Mouse (Mus musculus) neural tube, embryonic 11.5 days (tissue): ENCODE measurements around the gene Zbtb7a. TPM values are rescaled to one million over a fixed set of nuclear protein-coding genes. Genes with fewer than 3 reads are reported as not detected.

Experiments
- ATAC-seq: fragments of 200-750 bp; cut with Nextera tagmentation; 2 replicates; pipeline ENCODE4 v1.8.0; 2017; ENCODE audit warnings: moderate number of reproducible peaks, mild to moderate bottlenecking, moderate TSS enrichment, moderate library complexity; ENCODE audit not compliant: insufficient read depth, low FRiP score, low TSS enrichment
- DNase-seq: peaks from one replicate; pipeline ENCODE4 v3.0.0-alpha.2; 2015; ENCODE audit warnings: low spot score
- H3K27ac ChIP-seq: fragments of 300-500 bp; sonication (generic); 2 replicates; pipeline ENCODE4 v1.5.1; 2014; ENCODE audit warnings: low read depth, mild to moderate bottlenecking, low read length
- H3K27me3 ChIP-seq: fragments of 300-500 bp; sonication (generic); 2 replicates; pipeline ENCODE4 v1.6.1; 2014; ENCODE audit warnings: mild to moderate bottlenecking, low read length, mixed read lengths; ENCODE audit not compliant: control insufficient read depth, insufficient read depth
- H3K36me3 ChIP-seq: fragments of 300-500 bp; sonication (generic); 2 replicates; pipeline ENCODE4 v1.6.1; 2014; ENCODE audit warnings: mild to moderate bottlenecking, low read length, moderate library complexity, mixed read lengths; ENCODE audit not compliant: control insufficient read depth, insufficient read depth
- H3K4me1 ChIP-seq: fragments of 300-500 bp; sonication (generic); 2 replicates; pipeline ENCODE4 v1.6.1; 2014; ENCODE audit warnings: low read length, mixed read lengths; ENCODE audit not compliant: control insufficient read depth, insufficient read depth
- H3K4me2 ChIP-seq: fragments of 300-500 bp; sonication (generic); 2 replicates; pipeline ENCODE4 v1.6.1; 2014; ENCODE audit warnings: low read depth, mild to moderate bottlenecking, moderate library complexity
- H3K4me3 ChIP-seq: fragments of 300-500 bp; sonication (generic); 2 replicates; pipeline ENCODE4 v1.5.1; 2014; ENCODE audit warnings: low read depth, low read length
- H3K9ac ChIP-seq: fragments of 300-500 bp; sonication (generic); 2 replicates; pipeline ENCODE4 v1.6.1; 2014; ENCODE audit warnings: mild to moderate bottlenecking, low read length
- H3K9me3 ChIP-seq: fragments of 300-500 bp; sonication (generic); 2 replicates; pipeline ENCODE4 v1.6.1; 2016; ENCODE audit warnings: low read length; ENCODE audit not compliant: control insufficient read depth
- WGBS: fragments of 180-500 bp; shearing (Covaris S2); extraction: QIAGEN DNeasy Blood & Tissue Kit; methylation state at CpG from one replicate; pipeline ENCODE4 v1.1.7; 2014; 5-methylcytosine and 5-hydroxymethylcytosine counted together
- polyA plus RNA-seq: library from polyadenylated mRNA; unstranded; fragments of >200 nt; fragmentation: Nextera tagmentation; extraction: Ambion mirVana; gene quantifications from 2 replicates; pipeline ENCODE4 v1.2.1, GENCODE M21; 2014

Zbtb7a gene
- polyA plus RNA-seq, 1 experiment from 2014 or later = 8.8 TPM

DNA sequence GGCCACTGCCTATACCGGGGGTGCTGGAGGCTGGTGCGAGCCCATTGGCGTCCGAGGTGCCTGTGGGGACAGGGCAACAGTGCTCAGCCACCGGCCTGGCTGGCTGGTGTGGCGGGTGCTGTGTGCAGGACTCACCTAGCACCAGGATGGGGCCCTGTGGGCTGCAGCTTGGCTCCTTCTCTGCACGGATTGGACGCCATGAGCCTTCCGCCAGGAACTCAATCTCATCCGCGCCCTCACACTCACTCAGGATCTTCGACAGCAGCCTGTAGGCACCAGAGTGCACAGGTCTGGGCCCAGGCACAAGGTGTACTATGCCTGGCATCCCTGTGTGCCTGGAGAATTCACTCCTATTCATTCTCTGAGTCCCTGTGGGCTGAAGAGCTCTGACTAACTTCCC is 19.3 kb downstream of the Zbtb7a start:
- ATAC-seq = no peak
- no peak overlapping the region for H3K4me2 ChIP-seq
- no peaks in the 10 kb centered on the region for H3K9me3 ChIP-seq
- H3K27me3 ChIP-seq = no peaks in the 10 kb centered on the region
- peaks cover 44% of the 10 kb centered on the region for H3K36me3 ChIP-seq
- no peak for DNase-seq
- H3K27ac ChIP-seq = no peak overlapping the region
- H3K4me1 ChIP-seq = no peaks in the 10 kb centered on the region
- H3K4me3 ChIP-seq = no peak overlapping the region
- WGBS = 95% methylated on average over 12 of the region's 12 CpGs
- H3K9ac ChIP-seq = no peak overlapping the region

DNA sequence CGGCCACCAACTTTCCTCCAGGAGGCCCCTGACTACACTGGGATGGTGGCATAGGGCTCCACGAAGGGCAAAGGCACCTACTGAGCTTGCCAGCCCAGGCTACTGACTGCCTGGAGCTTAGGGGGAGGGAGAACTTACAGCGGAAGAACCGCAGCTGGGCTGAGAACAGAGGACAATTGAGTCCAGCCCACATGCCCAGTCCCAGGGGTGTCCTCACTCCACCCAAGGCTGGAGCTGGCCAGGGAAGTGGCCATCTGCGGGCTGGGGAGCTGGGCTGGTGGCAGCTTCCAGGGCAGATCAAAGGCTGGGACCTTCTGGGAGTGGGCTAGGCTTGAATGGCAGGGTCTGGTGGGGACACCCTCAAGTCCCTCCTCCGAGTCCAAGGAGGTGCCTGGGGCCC is 19.7 kb downstream of the Zbtb7a start:
- ATAC-seq (no peak), DNase-seq (no peak)
- 81% methylated on average over 6 of the region's 6 CpGs for WGBS
- Histone ChIP-seq H3K9ac (no peak overlapping the region), H3K36me3 (peaks cover 44% of the 10 kb centered on the region), H3K27me3 (no peaks in the 10 kb centered on the region), H3K27ac (no peak overlapping the region), H3K4me3 (no peak overlapping the region), H3K4me2 (no peak overlapping the region), H3K4me1 (no peaks in the 10 kb centered on the region), H3K9me3 (no peaks in the 10 kb centered on the region)

DNA sequence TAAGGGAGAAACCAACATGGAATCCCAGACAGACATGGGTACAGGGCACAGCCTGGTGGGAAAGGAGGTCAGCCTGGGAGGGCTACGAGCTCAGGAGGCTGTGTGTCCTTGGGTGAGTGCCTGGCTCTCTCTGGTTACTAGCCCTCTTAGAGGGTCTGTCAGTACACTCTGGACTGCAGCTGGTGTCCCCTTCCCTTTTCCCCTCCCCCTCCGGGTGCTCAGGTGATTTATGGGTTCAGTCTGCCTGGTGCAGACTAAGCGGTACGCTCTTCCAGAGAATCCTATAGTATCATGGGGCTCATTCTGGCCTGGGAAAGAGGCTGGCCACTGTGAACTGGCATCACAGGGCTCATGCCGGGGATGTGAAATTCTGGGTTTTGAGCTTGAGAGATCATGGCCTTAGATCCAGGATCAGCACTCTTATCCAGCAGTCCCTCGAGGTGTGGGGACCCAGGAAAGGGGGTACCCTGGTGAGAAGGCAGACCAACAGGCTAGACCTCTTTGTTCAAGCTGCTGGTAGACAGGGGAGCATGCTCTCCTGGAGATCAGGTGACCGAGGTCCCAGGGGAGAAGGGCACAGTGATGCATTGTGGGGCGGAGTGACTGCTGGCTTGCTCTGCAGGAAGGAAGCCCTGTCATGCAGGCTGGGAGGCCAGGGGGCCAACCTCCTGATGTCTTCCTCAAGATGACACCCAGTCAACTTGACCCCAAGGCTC is 26.7 kb downstream of the Zbtb7a start:
- 65% methylated on average over 8 of the region's 8 CpGs for WGBS
- H3K9ac ChIP-seq = no peak overlapping the region; the same call in 1 of the 2 replicates
- peaks cover 14% of the 10 kb centered on the region for H3K4me1 ChIP-seq
- H3K27ac ChIP-seq = peak overlapping the region; percentile 85
- peak overlapping the region; percentile 21 for H3K4me2 ChIP-seq
- ATAC-seq = peak; percentile 76
- H3K9me3 ChIP-seq = no peaks in the 10 kb centered on the region
- H3K4me3 ChIP-seq = no peak overlapping the region
- peak; percentile 47 for DNase-seq
- H3K27me3 ChIP-seq = no peaks in the 10 kb centered on the region
- H3K36me3 ChIP-seq = peaks cover 21% of the 10 kb centered on the region

DNA sequence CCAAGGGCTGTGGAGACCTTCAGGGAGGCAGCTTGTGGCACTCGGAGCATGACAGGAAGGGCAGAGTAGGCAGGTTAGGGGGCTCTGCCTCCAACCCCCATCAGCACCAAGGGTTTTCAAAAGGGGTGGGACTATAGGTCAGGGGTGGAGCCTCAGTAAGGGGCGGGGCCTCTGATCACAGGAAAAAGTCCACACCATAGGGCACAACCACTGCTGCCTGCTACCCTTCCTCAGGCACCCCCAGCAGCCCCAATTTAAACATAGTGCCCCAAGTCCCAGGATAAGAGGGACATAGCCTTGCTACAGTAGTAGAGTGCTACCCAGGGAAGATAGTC is 27.3 kb downstream of the Zbtb7a start:
- Histone ChIP-seq H3K27ac (peak overlapping the region; percentile 85), H3K9ac (no peak overlapping the region; the same call in 1 of the 2 replicates), H3K4me1 (peaks cover 17% of the 10 kb centered on the region), H3K4me2 (peak overlapping the region; percentile 21; the same call in 1 of the 2 replicates), H3K9me3 (no peaks in the 10 kb centered on the region), H3K36me3 (peaks cover 16% of the 10 kb centered on the region), H3K27me3 (no peaks in the 10 kb centered on the region), H3K4me3 (no peak overlapping the region)
- ATAC-seq (peak; percentile 15; the same call in 1 of the 2 replicates), DNase-seq (no peak)
- 64% methylated on average over 2 of the region's 2 CpGs for WGBS

DNA sequence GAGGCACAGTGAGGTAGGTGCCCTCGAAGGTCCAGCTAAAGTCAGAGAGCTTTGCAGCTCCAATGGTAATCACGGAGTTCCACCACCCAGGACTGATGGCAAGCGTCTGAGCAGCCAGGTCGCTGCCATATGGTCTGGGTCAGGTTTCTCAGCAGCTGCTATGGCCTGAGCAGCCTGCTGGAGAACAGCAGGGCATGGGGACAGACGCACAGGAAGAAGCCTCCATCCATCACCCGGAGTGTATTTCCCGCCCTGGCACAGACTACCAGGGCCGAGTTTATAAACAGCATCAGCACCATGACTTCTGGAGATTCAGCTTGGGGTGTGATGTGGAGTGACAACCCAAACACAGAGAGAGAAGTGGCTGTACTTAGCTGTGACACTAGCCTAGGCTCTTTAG is 30.1 kb downstream of the Zbtb7a start:
- Histone ChIP-seq H3K27ac (no peak overlapping the region), H3K36me3 (peaks cover 6% of the 10 kb centered on the region), H3K9me3 (no peaks in the 10 kb centered on the region), H3K4me3 (no peak overlapping the region), H3K9ac (no peak overlapping the region), H3K4me1 (peaks cover 24% of the 10 kb centered on the region), H3K27me3 (no peaks in the 10 kb centered on the region), H3K4me2 (no peak overlapping the region; the same call in 1 of the 2 replicates)
- ATAC-seq = no peak
- 61% methylated on average over 8 of the region's 8 CpGs for WGBS
- no peak for DNase-seq

DNA sequence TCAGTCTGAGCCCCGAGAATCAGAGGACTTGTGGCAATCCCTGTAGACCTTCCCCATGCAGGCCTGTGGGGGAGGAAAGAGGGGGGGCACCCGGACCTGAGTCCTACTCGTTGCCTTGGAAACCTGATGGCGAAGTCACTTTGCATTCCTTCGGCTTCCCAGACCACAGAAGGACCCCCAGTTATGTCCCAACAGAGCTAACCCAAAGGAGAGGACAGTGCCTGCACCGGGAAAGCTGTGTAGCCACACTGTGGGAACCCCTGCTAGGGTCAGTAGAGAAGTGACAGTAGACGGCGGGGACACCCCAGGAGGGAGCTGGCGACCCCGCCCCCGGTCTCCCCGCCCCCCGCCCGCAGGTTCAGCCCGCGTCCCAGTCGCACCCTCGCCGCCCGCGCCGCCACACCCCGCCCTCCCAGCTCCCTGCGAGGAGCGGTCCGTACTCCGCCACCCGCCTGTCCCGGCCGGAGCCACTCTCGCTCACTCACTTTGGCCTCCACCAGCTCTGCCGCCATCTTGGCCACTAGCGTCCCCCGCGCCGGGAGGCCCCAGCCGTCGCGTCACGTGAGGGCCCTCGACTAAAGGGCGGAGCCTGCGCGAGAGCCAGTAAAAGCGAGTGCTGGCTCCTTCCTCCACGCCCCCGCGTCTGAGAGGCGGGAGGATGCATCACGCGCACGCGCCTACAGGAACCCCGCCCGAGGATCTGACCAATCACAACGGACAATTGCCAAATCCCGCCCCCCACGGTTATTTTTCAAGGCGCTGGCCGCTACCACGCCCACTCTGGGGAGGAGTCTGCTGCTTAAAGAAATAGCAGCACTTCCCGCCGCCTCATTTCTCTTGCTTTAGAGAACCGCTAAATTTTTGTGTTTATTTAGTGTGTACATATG is 32.4 kb downstream of the Zbtb7a start, which contains the start of gene Pias4:
TSS of gene Pias4 (minus strand) at position 724 of the 887 bp plus-strand sequence.
- peak within 1 kb of the TSS; percentile 91 for H3K4me2 ChIP-seq
- under 1% methylated on average over 53 of the region's 64 CpGs for WGBS
- peak within 1 kb of the TSS; percentile 96 for H3K4me3 ChIP-seq
- no peaks in the 10 kb centered on the region for H3K9me3 ChIP-seq
- peak within 1 kb of the TSS; percentile 64 for H3K27ac ChIP-seq
- no peaks in the 10 kb centered on the region for H3K27me3 ChIP-seq
- ATAC-seq (peak; percentile 83), DNase-seq (peak; percentile 100)
- peaks cover 20% of the 10 kb centered on the region for H3K4me1 ChIP-seq
- peaks cover 4% of the 10 kb centered on the region; the same call in 1 of the 2 replicates for H3K36me3 ChIP-seq
- peak within 1 kb of the TSS; percentile 78 for H3K9ac ChIP-seq

DNA sequence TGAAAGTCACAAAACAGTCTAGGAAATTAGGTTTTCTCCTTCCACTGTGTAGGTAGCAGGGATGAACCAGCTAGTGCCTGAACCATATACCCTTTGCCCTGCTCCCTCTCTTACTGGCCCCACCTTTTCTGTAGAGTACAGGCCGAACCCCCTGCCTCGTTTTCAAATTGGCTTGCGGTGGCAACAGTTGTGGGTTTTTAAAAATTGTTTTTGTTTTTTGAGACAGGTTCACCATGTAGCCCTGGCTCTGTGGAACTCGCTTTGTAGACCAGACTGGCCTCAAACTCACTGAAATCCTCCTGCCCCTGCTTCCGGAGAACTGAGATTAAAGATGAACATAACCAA is 33.0 kb downstream of the Zbtb7a start:
- Histone ChIP-seq H3K27me3 (no peaks in the 10 kb centered on the region), H3K36me3 (peaks cover 4% of the 10 kb centered on the region; the same call in 1 of the 2 replicates), H3K4me3 (peak overlapping the region; percentile 96), H3K27ac (peak overlapping the region; percentile 56), H3K4me2 (peak overlapping the region; percentile 53), H3K9me3 (no peaks in the 10 kb centered on the region), H3K4me1 (peaks cover 17% of the 10 kb centered on the region), H3K9ac (peak overlapping the region; percentile 41; the same call in 1 of the 2 replicates)
- no peak for DNase-seq
- peak; percentile 74 for ATAC-seq
- WGBS = 14% methylated on average over 5 of the region's 5 CpGs

DNA sequence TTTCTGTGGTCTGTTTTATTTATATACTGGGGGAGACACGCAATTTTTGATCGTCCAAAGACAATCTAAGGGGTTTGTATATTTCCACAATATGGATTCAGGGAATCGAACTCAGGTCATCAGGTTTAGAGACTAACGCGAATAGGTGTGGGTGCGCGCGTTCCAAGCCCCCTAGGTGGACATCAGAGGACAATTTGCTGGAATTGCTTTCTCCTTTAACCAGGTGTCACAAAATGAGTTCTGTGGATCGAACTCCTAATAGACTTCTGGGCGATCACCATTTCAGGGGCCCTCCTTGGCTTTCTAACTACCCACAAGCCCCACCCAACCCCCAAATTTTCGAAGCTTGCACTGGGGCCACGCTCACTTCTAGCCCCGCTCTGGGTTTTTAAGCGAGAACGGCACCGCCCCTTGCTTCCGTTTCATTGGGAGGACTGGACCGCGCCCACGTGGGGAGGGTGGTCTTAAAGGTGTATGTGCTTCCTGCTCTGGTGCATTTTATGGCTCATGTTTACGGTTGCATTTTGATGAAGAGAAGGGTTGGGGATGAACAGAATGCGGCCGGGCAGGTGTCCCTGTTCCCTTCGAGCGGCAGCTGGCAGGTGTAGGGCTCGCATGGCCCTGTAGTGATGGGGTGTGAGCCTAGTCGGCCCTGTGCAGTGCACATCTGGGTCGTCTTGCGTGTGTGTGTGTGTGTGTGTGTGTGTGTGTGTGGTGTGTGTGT is 33.7 kb downstream of the Zbtb7a start:
- WGBS = 5% methylated on average over 29 of the region's 29 CpGs
- peaks cover 19% of the 10 kb centered on the region for H3K4me1 ChIP-seq
- H3K9ac ChIP-seq = peak overlapping the region; percentile 45
- DNase-seq (peak; percentile 80), ATAC-seq (peak; percentile 43; the same call in 1 of the 2 replicates)
- H3K27me3 ChIP-seq = no peaks in the 10 kb centered on the region
- H3K4me3 ChIP-seq = peak overlapping the region; percentile 96
- H3K36me3 ChIP-seq = peaks cover 4% of the 10 kb centered on the region; the same call in 1 of the 2 replicates
- peak overlapping the region; percentile 56 for H3K27ac ChIP-seq
- no peaks in the 10 kb centered on the region for H3K9me3 ChIP-seq
- peak overlapping the region; percentile 53 for H3K4me2 ChIP-seq
